Mouse (Mus musculus) cerebellum, postnatal 14 days (tissue): ENCODE data around the gene Rc3h2.

Experiments used
- DNase-seq, 2 experiments: peaks; one replicate each; pipeline ENCODE4 v3.0.0; 2021; ENCODE audit warnings: mixed read lengths in 2 of 2

Rc3h2 gene

GRCm38 (mm10) chr2:37338497-37339187 is 84.1 kb downstream of the Rc3h2 start:
- DNase-seq = peak; percentile 71 to 79

GRCm38 (mm10) chr2:37333321-37333720 is 89.4 kb downstream of the Rc3h2 start:
- DNase-seq = no peak

- no peak for DNase-seq
Measured at GRCm38 (mm10) chr2:37326215-37326614, 96.5 kb downstream of the Rc3h2 start, which contains the start of gene Olfr368. Olfr368 (plus strand) TSS chr2:37326515.
